Mouse (Mus musculus) T-helper 1 cell (primary cell): ENCODE measurements around the gene Acad12.
"Not testable (repeated sequence)": the region's sequence is repeated elsewhere in the genome, so short reads cannot be mapped to it uniquely, and the experiment has no call there.

Source experiments
- in situ Hi-C: fragments of 300-600 bp; cut with MboI, MseI; formaldehyde crosslinking; loops from one replicate; pipeline ENCODE4 v1.15.1; 2025; ENCODE audit warnings: high pct_unique_total_duplicates

The Acad12 gene

DNA sequence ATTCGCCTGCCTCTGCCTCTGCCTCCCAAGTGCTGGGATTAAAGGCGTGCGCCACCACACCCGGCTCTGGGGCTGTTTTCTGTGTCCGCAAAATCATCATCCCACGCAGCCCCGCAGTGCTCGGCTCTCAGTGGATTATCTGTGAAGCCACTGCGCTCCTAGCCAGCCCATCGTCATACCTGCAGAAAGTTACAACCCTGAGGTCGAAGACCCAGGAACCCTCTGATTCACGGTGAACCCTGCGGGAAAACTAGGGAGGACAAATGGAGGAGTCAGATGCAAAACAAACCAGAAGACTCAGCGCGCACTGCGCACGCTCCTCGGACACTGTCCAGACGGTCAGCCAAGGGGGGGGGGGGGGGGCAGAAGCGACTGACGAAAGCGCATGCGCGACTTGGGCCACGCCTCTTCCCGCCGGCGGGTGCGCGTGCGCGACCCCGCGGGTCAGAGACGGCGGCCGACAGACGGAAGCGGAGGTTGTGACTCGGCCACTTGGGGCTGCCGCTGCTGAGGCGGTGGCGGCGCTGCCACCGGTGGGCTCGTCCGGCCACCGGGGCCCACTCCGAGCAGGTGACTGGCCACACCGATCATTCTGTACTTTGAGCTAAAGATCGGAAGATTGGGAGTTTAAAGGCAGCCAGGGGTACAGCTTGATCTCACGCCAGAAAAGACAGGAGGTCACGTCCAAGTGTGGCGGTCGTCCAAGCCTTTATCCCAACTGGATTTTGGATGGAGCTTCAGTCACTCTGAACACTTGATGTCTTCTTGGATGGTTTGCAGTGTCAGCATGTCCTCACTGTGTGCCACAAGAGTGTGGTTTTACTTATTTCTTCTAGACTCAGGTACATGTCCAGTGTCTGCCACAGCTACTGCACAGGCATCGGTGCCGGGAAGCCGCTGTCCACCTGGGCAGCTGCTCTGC, at the start of gene Acad12:
Gene Acad12 (minus strand): TSS at position 347 of the 922 bp plus-strand sequence.
- in situ Hi-C loops, result loop anchor here (10.0 kb wide), 1 partner anchor 1866 kb away; the partner anchor contains the start of genes Il31 and Lrrc43

DNA sequence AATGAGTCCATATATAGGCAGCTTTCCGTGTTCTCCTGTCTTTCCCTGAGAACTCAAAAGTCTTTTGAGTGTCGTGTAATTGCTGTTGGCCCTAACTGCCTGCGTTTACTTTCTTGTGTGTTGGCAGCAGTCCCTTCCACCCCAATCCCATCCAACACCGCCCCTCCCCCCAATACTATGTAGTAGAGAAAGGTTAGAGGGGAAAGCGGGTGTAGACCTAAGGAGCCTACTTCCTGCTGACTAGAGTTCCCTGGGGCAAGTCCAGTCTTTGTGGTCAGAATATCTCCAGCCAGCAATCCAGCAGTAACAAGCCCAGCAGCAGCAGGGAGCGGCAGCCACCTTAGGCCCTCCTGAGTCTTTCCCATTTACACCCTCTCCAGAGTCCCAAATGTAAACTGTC, 49.7 kb upstream of the Acad12 start:
- in situ Hi-C loops, result no loop called here

DNA sequence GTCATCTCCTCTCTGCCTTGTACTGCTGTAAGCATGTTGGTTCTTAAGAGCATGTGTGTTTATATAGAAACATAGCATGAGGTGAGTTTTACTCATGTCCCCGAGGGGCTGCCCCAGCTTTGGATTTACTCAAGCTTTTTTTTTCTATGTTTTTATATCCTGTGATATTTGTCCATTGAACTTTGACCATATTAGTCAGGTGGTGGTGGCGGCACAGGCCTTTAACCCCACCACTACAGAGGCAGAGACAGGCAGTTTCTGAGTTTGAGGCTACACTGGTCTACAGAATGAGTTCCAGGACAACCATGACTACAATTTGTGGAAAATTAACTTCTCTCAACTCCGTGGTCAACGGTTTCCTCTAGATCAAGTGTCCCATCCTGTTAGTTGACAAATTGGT, 48.3 kb upstream of the Acad12 start:
- in situ Hi-C loops, result no loop called here

DNA sequence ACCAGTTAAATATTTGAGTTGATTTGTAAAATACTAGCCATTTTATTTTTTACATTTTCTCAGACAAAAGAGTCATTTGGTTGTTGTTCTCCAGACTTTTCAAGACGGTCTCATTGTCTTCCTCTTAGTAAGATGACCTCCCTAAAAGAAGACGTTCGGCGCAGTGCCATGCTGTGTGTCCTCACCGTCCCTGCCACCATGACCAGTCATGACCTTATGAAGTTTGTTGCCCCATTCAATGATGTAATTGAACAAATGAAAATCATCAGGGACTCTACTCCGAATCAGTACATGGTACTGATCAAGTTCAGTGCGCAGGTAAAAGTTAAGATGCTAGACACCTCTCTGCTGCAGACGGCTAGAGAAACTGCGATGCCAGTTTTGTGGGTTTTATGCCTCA, 46.2 kb upstream of the Acad12 start:
- in situ Hi-C loops, result no loop called here

DNA sequence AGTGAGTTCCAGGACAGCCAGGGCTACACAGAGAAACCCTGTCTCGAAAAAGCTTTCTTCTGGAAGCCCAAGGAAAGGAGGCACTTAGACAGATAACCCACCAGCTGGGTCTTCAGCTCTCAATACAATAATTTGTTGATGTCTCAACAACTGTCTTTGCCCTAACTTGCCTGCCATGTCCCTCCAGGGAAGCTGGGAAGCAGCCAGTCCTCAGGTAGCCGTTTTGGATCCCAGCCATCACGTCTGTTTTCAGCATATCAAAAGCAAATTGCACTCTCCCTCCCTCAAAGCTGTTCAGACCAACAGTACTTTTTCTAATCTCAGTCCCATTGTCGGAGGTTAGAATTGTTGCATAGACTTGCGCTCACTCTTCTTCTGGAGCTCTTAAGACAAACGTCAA, 45.3 kb upstream of the Acad12 start:
- in situ Hi-C loops, result no loop called here

DNA sequence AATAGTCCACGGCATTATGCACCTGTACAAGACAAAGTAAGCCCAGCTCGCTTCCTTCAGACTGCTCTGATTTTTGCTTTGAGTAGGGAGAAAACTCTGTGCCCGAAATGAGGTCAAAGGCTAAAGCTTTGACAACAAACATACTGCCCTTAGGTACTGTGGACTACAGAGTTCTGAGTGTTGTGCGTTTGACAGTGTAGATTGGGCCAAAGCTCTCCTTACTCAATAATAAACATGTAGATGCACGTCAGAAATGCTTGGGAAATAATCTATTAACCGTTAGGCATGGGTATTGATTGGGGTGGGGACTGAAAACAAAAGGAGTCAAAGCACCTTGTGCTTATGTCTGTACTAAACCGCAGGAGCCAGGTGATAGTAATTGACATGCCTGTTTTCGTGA, 44.7 kb upstream of the Acad12 start:
- in situ Hi-C loops, result no loop called here

DNA sequence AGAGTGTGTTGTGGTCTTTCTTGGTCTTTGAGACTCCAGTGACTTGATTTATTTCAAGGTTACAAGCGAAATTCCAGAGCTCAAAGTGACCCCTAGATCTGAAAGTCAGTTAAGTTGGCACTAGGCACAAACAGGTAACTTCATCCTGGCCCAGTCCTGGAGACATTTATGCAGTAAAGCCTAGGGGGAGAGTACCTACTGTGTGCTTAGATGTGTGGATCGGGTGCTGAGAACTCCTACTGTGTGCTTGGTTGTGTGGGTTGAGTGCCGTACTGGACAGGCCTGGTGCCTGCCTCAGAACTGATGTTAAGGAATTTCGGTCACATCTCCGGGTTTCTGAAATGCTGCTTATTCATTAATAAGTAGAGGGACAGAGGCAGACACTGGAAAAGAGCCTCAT, 42.8 kb upstream of the Acad12 start:
- in situ Hi-C loops, result no loop called here

DNA sequence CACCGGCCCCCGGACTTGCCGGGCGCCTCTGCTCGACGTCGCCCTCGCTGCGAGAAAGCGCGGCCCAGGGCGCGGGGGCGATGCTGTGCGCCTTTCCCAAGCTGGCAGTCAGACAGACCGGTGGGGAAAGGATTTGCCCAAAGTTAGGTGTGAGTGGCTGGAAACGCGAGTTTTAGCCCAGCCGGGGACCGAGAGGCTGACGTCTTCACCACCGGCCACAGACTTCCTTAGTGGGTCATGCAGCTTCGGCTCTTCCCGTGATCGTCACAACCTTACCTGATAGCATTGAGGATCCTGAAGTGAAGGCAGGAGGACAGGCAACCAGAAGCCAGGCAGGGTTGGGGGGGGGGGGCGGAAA, 42.1 kb upstream of the Acad12 start:
- in situ Hi-C loops, result no loop called here

DNA sequence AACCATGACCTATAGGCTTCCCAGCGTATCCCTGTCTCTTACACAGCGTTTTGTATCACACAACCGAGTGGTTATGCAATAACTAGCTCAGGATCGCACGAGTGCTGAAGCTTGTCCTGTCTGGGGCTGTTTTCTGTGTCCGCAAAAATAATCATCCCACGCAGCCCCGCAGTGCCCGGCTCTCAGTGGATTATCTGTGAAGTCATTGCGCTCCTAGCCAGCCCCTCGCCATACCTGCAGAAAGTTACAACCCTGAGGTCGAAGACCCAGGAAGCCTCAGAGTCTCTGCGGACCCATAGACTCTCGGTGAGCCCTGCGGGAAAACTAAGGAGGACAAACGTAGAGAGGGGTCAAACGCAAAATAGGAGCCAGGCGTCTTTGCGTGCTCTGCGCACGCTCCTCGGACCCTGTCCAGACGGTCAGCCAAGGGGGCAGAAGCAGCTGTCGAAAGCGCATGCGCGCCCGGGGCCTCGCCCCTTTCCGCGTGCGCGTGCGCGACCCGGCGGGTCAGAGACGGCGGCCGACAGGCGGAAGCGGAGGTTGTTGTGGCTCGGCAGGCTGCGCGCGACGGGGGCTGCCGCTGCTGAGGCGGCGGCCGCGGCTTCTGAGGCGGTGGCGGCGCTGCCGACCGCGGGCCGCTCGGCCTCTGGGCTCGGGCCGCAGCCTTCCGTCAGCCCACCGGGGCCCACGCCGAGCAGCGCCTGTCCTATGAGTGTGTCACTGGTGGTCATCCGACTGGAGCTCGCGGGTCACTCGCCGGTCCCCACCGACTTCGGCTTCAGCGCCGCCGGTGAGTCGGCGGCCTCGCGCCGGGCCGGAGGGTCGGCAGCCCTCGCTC, 41.5 kb upstream of the Acad12 start, which contains the start of the genes Acad10 and Brap:
Gene Acad10 (minus strand): TSS at position 456 of the 838 bp plus-strand sequence.
Gene Brap (plus strand): TSS at position 505 of the 838 bp plus-strand sequence.
- in situ Hi-C loops, result no loop called here

DNA sequence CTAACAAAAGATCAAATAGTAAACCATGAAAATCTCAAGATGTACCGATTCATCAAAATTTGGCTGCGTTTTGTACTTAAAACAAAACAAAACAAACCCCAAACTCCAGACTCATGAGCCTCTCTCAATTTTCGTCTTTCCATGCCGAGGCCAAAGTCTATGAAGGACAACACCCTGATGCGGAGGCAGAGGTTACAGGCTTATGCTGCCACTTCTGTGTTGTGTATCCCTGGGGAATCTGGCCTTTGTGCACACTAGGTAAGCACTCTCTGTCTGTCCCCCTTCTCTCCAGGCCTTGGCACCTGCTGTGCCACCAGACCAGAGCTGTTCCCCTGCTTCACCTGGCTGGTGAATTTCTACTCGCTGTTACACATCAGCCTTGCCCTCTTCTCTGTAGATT, 38.9 kb upstream of the Acad12 start:
- in situ Hi-C loops, result not testable (repeated sequence)

DNA sequence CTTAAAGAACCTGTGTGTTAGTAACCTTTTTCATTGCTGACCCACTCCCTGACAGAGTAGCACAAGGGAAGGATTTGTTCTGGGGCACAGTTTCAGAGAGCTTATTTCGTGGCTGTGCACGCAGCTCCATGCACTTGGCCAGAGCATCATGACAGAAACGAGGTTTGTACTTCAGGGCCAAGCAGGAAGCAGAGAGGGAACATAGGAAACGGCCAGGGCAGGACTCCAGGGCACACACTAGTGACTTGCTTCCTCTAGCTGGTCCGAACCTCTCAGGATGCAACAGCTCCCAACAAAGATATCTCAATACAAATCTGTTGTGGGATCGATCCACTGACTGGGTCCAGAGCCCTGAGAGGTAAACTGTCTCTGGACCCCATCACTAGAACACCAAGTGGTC, 38.1 kb upstream of the Acad12 start:
- in situ Hi-C loops, result not testable (repeated sequence)

DNA sequence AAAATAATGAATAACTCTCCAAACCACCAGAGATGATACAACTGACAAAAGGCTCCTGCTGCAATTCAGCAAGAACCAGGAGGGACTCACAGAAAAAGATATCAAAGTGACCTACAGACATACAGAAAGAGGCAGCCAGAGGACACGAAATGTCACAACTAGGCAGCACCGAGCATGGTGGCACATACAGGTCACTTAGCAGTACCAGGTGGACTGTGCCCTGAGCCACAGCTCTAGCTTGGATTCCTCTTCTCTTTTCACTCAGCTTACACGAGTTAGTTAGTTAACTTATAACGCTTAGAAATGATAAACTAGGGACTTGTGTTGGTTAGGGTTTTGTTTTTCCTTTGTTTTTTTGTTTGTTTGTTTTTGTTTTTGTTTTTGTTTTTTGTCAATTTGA, 35.8 kb upstream of the Acad12 start:
- in situ Hi-C loops, result no loop called here

DNA sequence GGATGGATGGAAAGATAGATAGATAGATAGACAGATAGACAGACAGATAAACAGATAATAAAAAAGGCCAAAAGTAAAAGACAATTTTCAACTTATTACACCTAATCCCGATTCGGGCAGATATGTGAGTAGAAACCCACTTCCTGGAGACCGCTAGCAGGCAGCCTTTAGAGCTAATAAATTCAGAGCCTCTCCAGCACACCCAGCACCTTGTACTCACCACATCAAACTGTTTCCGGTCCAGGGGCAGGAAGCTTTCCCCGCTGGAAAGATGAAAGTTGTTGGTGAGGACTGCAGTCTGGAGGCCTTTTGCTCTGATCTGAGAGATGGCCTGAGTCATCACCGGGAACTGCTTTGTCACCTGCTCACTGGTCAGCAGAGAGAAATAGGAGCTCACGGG, 30.4 kb upstream of the Acad12 start:
- in situ Hi-C loops, result no loop called here

DNA sequence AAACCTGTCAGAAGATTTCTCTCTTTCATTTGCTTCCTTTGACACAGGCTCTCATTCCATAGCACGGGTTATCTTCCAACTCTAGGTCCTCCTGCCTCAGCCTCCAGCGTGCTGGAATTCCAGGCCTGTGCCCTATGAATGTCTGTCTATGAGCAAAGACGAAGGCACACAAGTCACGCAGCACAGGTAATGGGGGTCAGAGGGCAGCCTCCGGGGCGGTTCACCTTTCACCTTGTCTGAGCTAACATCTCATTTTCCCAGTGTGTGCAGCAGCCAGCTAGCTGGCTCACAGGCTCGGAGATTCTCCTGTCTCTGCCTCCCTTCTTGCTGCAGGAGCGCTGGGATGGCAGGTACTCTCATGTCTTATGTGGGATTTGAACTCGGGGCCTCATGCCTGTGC, 20.9 kb upstream of the Acad12 start:
- in situ Hi-C loops, result no loop called here

DNA sequence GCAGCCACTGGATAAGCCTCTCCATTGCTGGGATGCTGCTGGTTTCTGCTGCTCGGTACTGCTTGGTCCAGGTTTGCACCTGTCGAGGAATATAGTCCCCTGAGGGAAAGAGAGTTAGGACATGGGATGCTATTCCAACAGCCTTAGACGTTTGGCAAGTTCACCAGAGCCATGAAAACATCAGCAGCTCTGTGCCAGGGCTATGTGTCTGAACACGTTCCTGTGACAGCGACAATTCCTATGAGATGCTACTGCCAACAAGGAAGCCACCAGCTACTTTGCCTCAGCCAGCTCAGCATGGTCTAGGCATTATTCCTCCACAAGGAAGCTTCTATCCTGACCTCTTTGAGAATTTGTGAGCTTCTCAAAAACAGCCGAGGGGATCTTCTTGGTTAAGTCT, 18.6 kb upstream of the Acad12 start:
- in situ Hi-C loops, result no loop called here

DNA sequence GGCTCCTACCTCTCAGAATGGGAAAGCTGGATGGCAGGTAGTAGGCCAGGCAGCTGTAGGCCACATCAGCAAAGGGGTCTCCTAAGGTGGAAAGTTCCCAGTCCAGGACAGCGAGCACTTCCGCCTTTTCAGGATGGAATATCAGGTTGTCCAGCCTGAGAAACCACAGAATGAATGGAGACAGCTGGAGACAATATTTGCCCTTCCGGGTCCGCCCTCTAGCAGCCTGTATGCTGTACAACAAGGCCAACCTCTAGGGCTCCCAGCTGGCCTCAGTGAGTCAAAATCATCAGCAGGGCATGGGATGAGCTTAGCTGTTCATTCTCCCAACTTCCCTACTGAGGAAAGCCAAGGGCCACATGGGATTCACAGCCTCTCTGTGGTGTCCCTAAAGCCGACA, 15.9 kb upstream of the Acad12 start:
- in situ Hi-C loops, result no loop called here

DNA sequence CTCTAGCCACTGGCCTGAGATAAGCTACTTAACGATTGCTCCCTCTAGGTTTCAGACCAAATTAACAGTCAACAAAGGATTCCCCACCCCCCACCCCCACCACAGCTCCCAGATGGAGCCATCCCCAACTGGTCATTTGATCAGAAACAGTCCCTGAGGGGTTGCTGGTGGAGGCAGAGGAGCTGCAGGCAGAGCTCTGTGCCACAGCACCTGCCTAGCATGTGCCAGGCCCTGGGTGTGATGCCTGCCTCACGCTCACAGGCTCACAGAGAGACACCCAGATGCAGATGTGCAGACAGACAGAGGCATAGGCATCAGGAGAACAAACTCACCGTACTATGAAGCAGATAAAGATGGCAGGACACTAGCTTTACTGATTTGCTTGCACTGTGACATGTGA, 14.1 kb upstream of the Acad12 start:
- in situ Hi-C loops, result no loop called here

DNA sequence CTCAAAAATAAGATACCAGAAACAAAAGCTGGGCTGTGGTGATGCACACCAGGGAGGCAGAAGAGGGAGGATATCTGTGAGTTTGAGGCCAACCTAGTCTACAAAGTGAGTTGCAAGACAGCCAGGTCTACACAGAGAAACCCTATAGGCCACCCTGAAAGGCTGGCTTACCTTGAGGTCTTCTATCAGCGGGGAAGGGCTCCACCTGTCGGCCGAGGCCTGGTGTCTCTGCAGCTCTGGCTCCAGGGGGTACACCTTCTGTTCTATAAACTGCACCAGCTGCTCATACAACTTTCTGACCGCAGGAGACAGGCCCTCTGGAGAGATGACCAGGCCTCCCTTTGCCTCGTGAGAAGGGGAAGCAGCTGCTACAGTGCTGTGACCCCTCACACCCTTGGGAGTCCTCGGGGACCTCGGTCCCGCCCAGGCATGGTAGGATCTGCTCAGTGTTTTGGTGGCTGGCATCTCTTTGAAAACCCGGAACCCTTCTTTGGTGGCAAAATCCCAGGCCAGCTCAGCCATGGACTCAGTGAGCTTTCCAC, 12.4 kb upstream of the Acad12 start:
- in situ Hi-C loops, result not testable (repeated sequence)

DNA sequence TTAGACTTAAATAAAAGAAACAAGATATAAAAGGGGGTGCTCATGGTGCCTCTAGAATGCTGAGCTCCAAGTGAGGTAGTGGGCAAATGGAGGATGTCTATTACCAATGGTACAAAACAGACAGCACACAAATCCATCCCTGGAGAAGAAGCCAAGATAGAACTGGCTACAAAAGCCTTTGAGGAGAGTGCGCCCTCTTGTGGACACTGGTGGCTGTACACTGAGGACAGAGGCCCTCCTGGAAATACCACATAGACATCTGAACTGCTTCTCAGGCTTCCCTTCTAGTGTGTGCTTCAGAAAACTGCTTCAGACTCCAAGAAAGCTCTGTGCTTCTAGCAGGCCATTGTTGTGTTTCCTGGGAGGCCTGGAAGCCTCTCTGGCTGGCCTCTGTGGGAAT, 9.1 kb upstream of the Acad12 start:
- in situ Hi-C loops, result no loop called here

DNA sequence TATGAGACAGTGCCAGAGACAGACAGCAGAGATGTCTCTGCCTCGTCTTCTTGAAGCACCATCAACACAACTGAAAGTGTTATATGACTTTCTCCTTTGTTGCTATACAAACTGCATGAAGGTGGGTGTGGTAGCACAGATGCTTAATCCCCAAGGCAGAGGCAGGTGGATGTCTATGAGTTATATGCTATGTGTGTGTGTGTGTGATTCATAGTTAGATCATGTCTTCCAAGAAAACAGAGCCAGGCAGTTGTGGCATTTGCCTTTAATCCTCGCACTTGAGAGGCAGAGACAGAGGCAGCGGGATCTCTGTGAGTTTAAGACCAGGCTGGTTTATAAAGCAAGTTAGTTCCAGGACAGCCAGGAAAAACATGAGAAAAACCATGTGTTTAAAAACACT, 4.5 kb upstream of the Acad12 start:
- in situ Hi-C loops, result no loop called here

DNA sequence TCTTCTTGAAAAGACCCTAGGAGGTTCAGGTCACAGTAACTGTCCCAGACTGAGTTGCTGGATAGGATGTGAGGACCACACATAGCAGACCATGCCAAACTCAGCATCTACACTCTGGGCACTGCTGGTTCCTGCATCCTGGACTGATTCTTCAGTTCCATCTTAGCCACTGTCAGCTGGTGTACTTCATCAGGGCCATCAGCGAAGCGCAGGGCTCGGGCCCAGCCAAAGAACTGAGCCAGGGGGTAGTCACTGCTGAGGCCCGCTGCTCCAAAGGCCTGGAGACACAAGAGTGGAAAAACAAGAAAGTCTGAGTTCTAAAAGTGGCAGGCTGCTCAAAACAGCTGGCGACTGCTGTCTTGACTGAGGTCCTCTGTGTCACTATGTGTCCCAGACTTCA, 2.4 kb upstream of the Acad12 start:
- in situ Hi-C loops, result no loop called here

DNA sequence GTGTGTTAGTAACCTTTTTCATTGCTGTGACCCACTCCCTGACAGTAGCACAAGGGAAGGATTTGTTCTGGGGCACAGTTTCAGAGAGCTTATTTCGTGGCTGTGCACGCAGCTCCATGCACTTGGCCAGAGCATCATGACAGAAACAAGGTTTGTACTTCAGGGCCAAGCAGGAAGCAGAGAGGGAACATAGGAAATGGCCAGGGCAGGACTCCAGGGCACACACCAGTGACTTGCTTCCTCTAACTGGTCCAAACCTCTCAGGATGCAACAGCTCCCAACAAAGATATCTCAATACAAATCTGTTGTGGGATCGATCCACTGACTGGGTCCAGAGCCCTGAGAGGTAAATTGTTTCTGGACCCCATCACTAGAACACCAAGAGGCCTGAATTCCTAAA, 3.8 kb downstream of the Acad12 start:
- in situ Hi-C loops, result loop anchor here (10.0 kb wide), 1 partner anchor 1870 kb away; the partner anchor contains the start of genes Il31 and Lrrc43
